Mouse (Mus musculus): Measurements from ENCODE around the gene Kcng4. TPM values are rescaled to one million over a fixed set of nuclear protein-coding genes. Genes with fewer than 3 reads are reported as not detected.

Gene Kcng4
- 0.07 TPM in 1 of 2 replicates, not detected in the other for polyA plus RNA-seq (2014; fragmentation: Nextera tagmentation; extraction: Ambion mirVana)

DNA sequence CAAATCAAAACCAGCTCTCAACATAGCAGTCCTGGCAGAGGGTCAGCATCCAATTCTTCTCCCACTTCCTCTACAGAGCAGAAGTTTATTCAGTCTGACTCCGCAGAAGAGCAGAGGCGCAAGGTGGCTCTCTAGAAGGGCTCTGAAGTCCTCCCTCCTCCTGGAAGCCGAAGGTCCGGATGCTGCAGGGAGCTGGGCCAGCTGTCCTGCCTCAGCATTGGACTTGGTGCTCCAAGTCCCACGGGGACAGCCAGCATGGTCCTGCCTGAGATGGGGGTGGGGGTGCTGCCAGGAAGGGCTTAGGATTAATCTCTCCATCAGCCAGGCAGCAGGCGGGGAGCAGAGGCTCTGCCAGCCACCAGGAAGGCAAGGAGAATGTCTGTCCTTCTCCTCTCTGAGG, at the start of gene Kcng4:
Gene Kcng4, minus strand, starts transcription at position 303 of the 400 bp plus-strand sequence.
- Histone ChIP-seq H3K27ac (ENCODE audit: low read depth, low read length) (no peak within 1 kb of the TSS), H3K9ac (ENCODE audit: low read length) (no peak within 1 kb of the TSS; the same call in 1 of the 2 replicates), H3K4me3 (ENCODE audit: low read depth, low read length) (no peak within 1 kb of the TSS), H3K4me1 (replicated peaks; ENCODE audit: control insufficient read depth, insufficient read depth, low read length) (peaks cover 7% of the 10 kb centered on the region; the same call in 1 of the 2 replicates), H3K27me3 (ENCODE audit: control insufficient read depth, insufficient read depth, low read length) (peaks cover 15% of the 10 kb centered on the region; the same call in 1 of the 2 replicates), H3K9me3 (ENCODE audit: control insufficient read depth, low read length) (no peaks in the 10 kb centered on the region), H3K4me2 (ENCODE audit: low read depth, low read length, severe bottlenecking) (no peak within 1 kb of the TSS), H3K36me3 (ENCODE audit: control insufficient read depth, insufficient read depth, low read length) (no peaks in the 10 kb centered on the region)
- DNase-seq (ENCODE audit: low spot score) (no peak), ATAC-seq (replicated peaks; ENCODE audit: low FRiP score) (no peak)
- WGBS: 35% methylated on average over 6 of the region's 6 CpGs

DNA sequence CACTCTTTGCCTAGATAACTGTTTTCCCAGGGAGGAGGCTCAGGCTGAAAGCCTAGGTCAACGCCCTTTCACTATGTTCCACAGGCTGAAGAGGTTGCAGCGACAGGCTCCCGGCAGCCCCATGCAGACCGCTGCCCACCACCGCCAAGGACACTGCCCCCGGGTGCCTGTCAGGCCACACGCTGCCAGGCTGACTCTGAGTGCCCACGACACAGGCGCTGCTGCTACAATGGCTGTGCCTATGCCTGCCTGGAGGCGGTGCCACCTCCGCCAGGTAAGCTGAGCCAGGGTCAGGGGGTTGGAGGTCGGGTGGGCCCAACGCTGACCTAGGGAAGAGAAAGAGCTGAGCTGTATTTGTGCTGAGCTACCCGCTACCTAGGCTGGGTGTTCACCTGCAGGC, 43.7 kb upstream of the Kcng4 start:
- Histone ChIP-seq H3K27me3 (ENCODE audit: control insufficient read depth, insufficient read depth, low read length) (no peaks in the 10 kb centered on the region), H3K4me3 (ENCODE audit: low read depth, low read length) (no peak overlapping the region), H3K4me2 (ENCODE audit: low read depth, low read length, severe bottlenecking) (no peak overlapping the region), H3K27ac (ENCODE audit: low read depth, low read length) (no peak overlapping the region), H3K9ac (ENCODE audit: low read length) (no peak overlapping the region), H3K4me1 (replicated peaks; ENCODE audit: control insufficient read depth, insufficient read depth, low read length) (0 out of 2 replicates have a peak, but pooled peaks cover 3% of the 10 kb centered on the region), H3K9me3 (ENCODE audit: control insufficient read depth, low read length) (no peaks in the 10 kb centered on the region), H3K36me3 (ENCODE audit: control insufficient read depth, insufficient read depth, low read length) (no peaks in the 10 kb centered on the region)
- ATAC-seq (replicated peaks; ENCODE audit: low FRiP score) (no peak), DNase-seq (ENCODE audit: low spot score) (no peak)
- 64% methylated on average over 14 of the region's 14 CpGs for WGBS

DNA sequence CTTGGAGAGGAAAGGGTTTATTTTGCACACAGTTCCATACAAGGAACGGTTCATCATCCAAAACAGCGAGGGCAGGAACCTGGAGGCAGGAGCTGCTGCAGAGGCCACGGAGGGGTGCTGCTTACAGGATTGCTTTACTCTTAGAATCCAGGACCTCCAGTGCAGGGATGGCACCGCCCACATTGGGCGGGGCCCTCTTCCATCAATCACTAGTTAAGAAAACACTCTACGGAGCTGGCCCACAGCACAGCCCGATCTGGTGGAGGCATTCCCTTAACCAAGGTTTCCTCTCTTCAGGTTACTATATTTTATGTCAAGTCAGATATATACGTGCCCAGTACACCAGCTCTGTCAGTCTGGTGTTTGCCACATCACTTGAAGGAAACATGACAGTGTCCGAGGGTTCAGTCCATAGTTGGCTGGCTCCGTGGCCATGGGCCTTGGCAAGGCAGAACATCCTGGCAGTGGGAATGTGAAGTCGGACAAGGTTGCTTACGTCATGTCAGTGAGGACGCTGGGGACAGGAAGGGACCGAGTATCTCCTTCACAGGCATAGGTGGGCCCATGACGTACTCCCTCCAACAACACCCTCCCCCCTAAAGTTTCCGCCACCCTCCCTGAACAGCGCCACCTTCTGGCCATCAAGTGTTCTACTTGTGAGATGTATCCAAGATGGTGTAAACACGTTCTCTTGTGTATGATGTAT, 42.8 kb upstream of the Kcng4 start:
- WGBS: 3% methylated on average over 18 of the region's 18 CpGs
- Histone ChIP-seq H3K9ac (ENCODE audit: low read length) (no peak overlapping the region; the same call in 1 of the 2 replicates), H3K4me2 (ENCODE audit: low read depth, low read length, severe bottlenecking) (peak overlapping the region; percentile 43), H3K4me3 (ENCODE audit: low read depth, low read length) (peak overlapping the region; percentile 15; the same call in 1 of the 2 replicates), H3K4me1 (replicated peaks; ENCODE audit: control insufficient read depth, insufficient read depth, low read length) (0 out of 2 replicates have a peak, but pooled peaks cover 3% of the 10 kb centered on the region), H3K9me3 (ENCODE audit: control insufficient read depth, low read length) (no peaks in the 10 kb centered on the region), H3K27me3 (ENCODE audit: control insufficient read depth, insufficient read depth, low read length) (no peaks in the 10 kb centered on the region), H3K36me3 (ENCODE audit: control insufficient read depth, insufficient read depth, low read length) (no peaks in the 10 kb centered on the region), H3K27ac (ENCODE audit: low read depth, low read length) (no peak overlapping the region)
- ATAC-seq (replicated peaks; ENCODE audit: low FRiP score): peak; percentile 67
- DNase-seq (ENCODE audit: low spot score): peak; percentile 78

DNA sequence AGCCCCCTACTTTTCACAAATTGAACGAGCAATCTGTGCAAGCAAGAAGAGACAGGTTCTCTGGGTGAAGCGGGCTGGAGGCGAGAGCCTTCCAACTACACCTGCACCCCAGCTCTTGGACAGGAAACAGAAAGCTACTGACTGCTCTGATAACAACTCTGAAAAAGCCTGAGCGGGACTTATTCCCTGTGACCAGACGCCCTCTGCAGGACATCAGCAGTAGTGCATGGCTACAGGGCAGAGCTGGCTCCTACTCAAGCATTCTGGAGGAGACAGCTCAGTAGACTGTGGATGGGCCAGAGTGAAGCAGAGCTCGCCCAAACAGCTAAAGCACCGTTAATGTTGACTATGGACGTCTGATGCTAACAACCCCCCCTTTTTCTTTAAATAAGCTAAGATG, 40.9 kb upstream of the Kcng4 start:
- no peak overlapping the region for H3K4me2 ChIP-seq (ENCODE audit: low read depth, low read length, severe bottlenecking)
- H3K4me1 ChIP-seq (replicated peaks; ENCODE audit: control insufficient read depth, insufficient read depth, low read length): 0 out of 2 replicates have a peak, but pooled peaks cover 3% of the 10 kb centered on the region
- no peak overlapping the region for H3K9ac ChIP-seq (ENCODE audit: low read length)
- WGBS: 17% methylated on average over 8 of the region's 8 CpGs
- ATAC-seq (replicated peaks; ENCODE audit: low FRiP score) (no peak), DNase-seq (ENCODE audit: low spot score) (peak; percentile 91)
- no peaks in the 10 kb centered on the region for H3K36me3 ChIP-seq (ENCODE audit: control insufficient read depth, insufficient read depth, low read length)
- H3K4me3 ChIP-seq (ENCODE audit: low read depth, low read length): no peak overlapping the region
- H3K9me3 ChIP-seq (ENCODE audit: control insufficient read depth, low read length): no peaks in the 10 kb centered on the region
- H3K27ac ChIP-seq (ENCODE audit: low read depth, low read length): no peak overlapping the region
- H3K27me3 ChIP-seq (ENCODE audit: control insufficient read depth, insufficient read depth, low read length): no peaks in the 10 kb centered on the region

- ATAC-seq (replicated peaks; ENCODE audit: low FRiP score): no peak
- DNase-seq (ENCODE audit: low spot score): no peak
- H3K27ac ChIP-seq (ENCODE audit: low read depth, low read length): no peak overlapping the region
These were observed 40.0 kb upstream of the Kcng4 start for GRCm38 (mm10) chr8:119675457-119675856.

DNA sequence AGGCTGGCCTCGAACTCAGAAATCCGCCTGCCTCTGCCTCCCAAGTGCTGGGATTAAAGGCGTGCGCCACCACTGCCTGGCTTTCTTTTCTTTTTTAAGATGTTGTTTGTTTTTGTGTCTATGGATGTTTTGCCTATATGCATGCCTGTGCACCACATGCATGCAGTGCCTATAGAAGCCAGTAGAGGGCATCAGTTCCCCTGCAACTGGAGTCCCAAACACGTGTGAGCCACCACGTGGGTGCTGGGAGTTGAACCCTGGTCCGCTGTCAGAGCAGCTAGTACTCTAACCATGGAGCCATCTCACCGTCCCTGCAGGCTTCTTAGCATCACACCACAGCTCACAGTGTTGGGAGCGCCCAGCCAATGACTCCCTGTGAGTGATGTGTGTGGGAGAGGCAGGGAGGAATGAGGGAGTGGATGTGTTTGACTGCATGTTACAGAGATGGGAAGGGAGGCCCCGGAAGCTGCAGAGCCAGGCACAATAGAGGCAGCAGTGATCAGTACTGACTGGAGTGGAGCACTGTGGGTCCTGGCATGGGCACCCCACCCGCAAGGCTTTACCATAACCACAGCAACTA, 38.6 kb upstream of the Kcng4 start:
- no peak overlapping the region for H3K27ac ChIP-seq (ENCODE audit: low read depth, low read length)
- DNase-seq (ENCODE audit: low spot score): no peak
- H3K4me2 ChIP-seq (ENCODE audit: low read depth, low read length, severe bottlenecking): no peak overlapping the region
- no peaks in the 10 kb centered on the region for H3K9me3 ChIP-seq (ENCODE audit: control insufficient read depth, low read length)
- no peak overlapping the region for H3K4me3 ChIP-seq (ENCODE audit: low read depth, low read length)
- H3K4me1 ChIP-seq (replicated peaks; ENCODE audit: control insufficient read depth, insufficient read depth, low read length): 0 out of 2 replicates have a peak, but pooled peaks cover 3% of the 10 kb centered on the region
- no peak for ATAC-seq (replicated peaks; ENCODE audit: low FRiP score)
- H3K9ac ChIP-seq (ENCODE audit: low read length): no peak overlapping the region
- 83% methylated on average over 9 of the region's 11 CpGs for WGBS
- H3K27me3 ChIP-seq (ENCODE audit: control insufficient read depth, insufficient read depth, low read length): no peaks in the 10 kb centered on the region
- no peaks in the 10 kb centered on the region for H3K36me3 ChIP-seq (ENCODE audit: control insufficient read depth, insufficient read depth, low read length)

More at GRCm38 (mm10) chr8:119675457-119675856, 40.0 kb upstream of the Kcng4 start:
- Histone ChIP-seq H3K9ac (ENCODE audit: low read length) (no peak overlapping the region), H3K9me3 (ENCODE audit: control insufficient read depth, low read length) (no peaks in the 10 kb centered on the region), H3K4me1 (replicated peaks; ENCODE audit: control insufficient read depth, insufficient read depth, low read length) (0 out of 2 replicates have a peak, but pooled peaks cover 3% of the 10 kb centered on the region), H3K27me3 (ENCODE audit: control insufficient read depth, insufficient read depth, low read length) (no peaks in the 10 kb centered on the region), H3K36me3 (ENCODE audit: control insufficient read depth, insufficient read depth, low read length) (no peaks in the 10 kb centered on the region), H3K4me3 (ENCODE audit: low read depth, low read length) (no peak overlapping the region), H3K4me2 (ENCODE audit: low read depth, low read length, severe bottlenecking) (no peak overlapping the region)
- WGBS: 61% methylated on average over 5 of the region's 5 CpGs

GRCm38 (mm10) chr8:119670419-119671091, 35.1 kb upstream of the Kcng4 start:
- Histone ChIP-seq H3K36me3 (ENCODE audit: control insufficient read depth, insufficient read depth, low read length) (no peaks in the 10 kb centered on the region), H3K4me2 (ENCODE audit: low read depth, low read length, severe bottlenecking) (no peak overlapping the region), H3K27ac (ENCODE audit: low read depth, low read length) (no peak overlapping the region), H3K4me3 (ENCODE audit: low read depth, low read length) (no peak overlapping the region), H3K27me3 (ENCODE audit: control insufficient read depth, insufficient read depth, low read length) (no peaks in the 10 kb centered on the region), H3K9ac (ENCODE audit: low read length) (no peak overlapping the region), H3K4me1 (replicated peaks; ENCODE audit: control insufficient read depth, insufficient read depth, low read length) (0 out of 2 replicates have a peak, but pooled peaks cover 3% of the 10 kb centered on the region), H3K9me3 (ENCODE audit: control insufficient read depth, low read length) (no peaks in the 10 kb centered on the region)
- ATAC-seq (replicated peaks; ENCODE audit: low FRiP score) (no peak), DNase-seq (ENCODE audit: low spot score) (no peak)
- 77% methylated on average over 16 of the region's 16 CpGs for WGBS

- WGBS: 61% methylated on average over 12 of the region's 12 CpGs
- Histone ChIP-seq H3K4me1 (replicated peaks; ENCODE audit: control insufficient read depth, insufficient read depth, low read length) (0 out of 2 replicates have a peak, but pooled peaks cover 3% of the 10 kb centered on the region), H3K4me3 (ENCODE audit: low read depth, low read length) (no peak overlapping the region), H3K27me3 (ENCODE audit: control insufficient read depth, insufficient read depth, low read length) (no peaks in the 10 kb centered on the region), H3K36me3 (ENCODE audit: control insufficient read depth, insufficient read depth, low read length) (no peaks in the 10 kb centered on the region), H3K9ac (ENCODE audit: low read length) (no peak overlapping the region), H3K9me3 (ENCODE audit: control insufficient read depth, low read length) (no peaks in the 10 kb centered on the region), H3K27ac (ENCODE audit: low read depth, low read length) (no peak overlapping the region), H3K4me2 (ENCODE audit: low read depth, low read length, severe bottlenecking) (no peak overlapping the region)
- ATAC-seq (replicated peaks; ENCODE audit: low FRiP score) (no peak), DNase-seq (ENCODE audit: low spot score) (no peak)
These were observed 33.8 kb upstream of the Kcng4 start for GRCm38 (mm10) chr8:119669284-119669683.

Data from forebrain, embryonic 11.5 days (tissue).